Mouse (Mus musculus) MEL (cell line): Measurements from ENCODE around the gene Ift52. TPM values are rescaled to one million over a fixed set of nuclear protein-coding genes. Genes with fewer than 3 reads are reported as not detected.

ENCODE experiments used
- DNase-seq: peaks from one replicate; pipeline ENCODE4 v3.0.0; 2011; ENCODE audit warnings: low read depth, low spot score
- H3K27ac ChIP-seq: 2 replicates; pipeline ENCODE4 v1.5.1; 2012; ENCODE audit warnings: low read depth, mild to moderate bottlenecking, control low read depth, low read length, moderate library complexity; ENCODE audit not compliant: control insufficient read depth
- H3K27me3 ChIP-seq, 2 experiments: fragments of 150-350 bp in 1 of 2; sonication (generic) in 1 of 2; 2 replicates each; pipeline ENCODE4 v1.6.1; 2012; ENCODE audit warnings: low read length in 2 of 2, mild to moderate bottlenecking in 2 of 2, improper control_type of control experiment in 1 of 2, moderate library complexity in 1 of 2; ENCODE audit not compliant: insufficient read depth in 2 of 2, control insufficient read depth in 1 of 2
- H3K36me3 ChIP-seq, 2 experiments: 2 replicates each; pipeline ENCODE4 v1.6.1; 2012 to 2014; ENCODE audit warnings: low read length in 2 of 2, improper control_type of control experiment in 1 of 2, inconsistent platforms in 1 of 2, mild to moderate bottlenecking in 1 of 2; ENCODE audit not compliant: insufficient read depth in 2 of 2, control insufficient read depth in 1 of 2
- H3K4me1 ChIP-seq, 2 experiments: fragments of 150-350 bp in 1 of 2; sonication (generic) in 1 of 2; 2 replicates each; pipeline ENCODE4 v1.6.1; 2012; ENCODE audit warnings: low read length in 2 of 2, improper control_type of control experiment in 1 of 2, mild to moderate bottlenecking in 1 of 2; ENCODE audit not compliant: insufficient read depth in 2 of 2, control insufficient read depth in 1 of 2
- H3K4me3 ChIP-seq, 2 experiments: fragments of 150-350 bp in 1 of 2; sonication (generic) in 1 of 2; 2 replicates each; pipeline ENCODE4 v1.5.1; 2012; ENCODE audit warnings: low read depth in 2 of 2, low read length in 2 of 2, mild to moderate bottlenecking in 2 of 2, moderate library complexity in 2 of 2, control low read depth in 1 of 2, improper control_type of control experiment in 1 of 2; ENCODE audit not compliant: control insufficient read depth in 1 of 2, insufficient read depth in 1 of 2
- H3K79me2 ChIP-seq: 2 replicates; pipeline ENCODE4 v1.6.1; 2012; ENCODE audit warnings: mild to moderate bottlenecking, low read length, moderate library complexity; ENCODE audit not compliant: control insufficient read depth, poor library complexity, insufficient read depth
- H3K9ac ChIP-seq: 2 replicates; pipeline ENCODE4 v1.6.1; 2012; ENCODE audit warnings: low read depth, mild to moderate bottlenecking, control low read depth, low read length, moderate library complexity; ENCODE audit not compliant: control insufficient read depth, poor library complexity, severe bottlenecking
- H3K9me3 ChIP-seq: fragments of 150-350 bp; sonication (generic); replicated peaks from 2 replicates; pipeline ENCODE4 v1.6.1; 2012; ENCODE audit warnings: mild to moderate bottlenecking, low read length, improper control_type of control experiment, moderate library complexity; ENCODE audit not compliant: insufficient read depth
- BHLHE40 ChIP-seq: IDR thresholded peaks from 2 replicates; pipeline ENCODE4 v1.6.1; 2012; ENCODE audit warnings: low read depth, mild to moderate bottlenecking, inconsistent platforms, low read length, improper control_type of control experiment, borderline replicate concordance
- CHD1 ChIP-seq: IDR thresholded peaks from 2 replicates; pipeline ENCODE4 v1.6.1; 2012; ENCODE audit warnings: low read depth, mild to moderate bottlenecking, inconsistent platforms, low read length, improper control_type of control experiment
- CHD2 ChIP-seq: IDR thresholded peaks from 2 replicates; pipeline ENCODE4 v1.6.1; 2011; ENCODE audit warnings: low read length, improper control_type of control experiment
- EP300 ChIP-seq, 2 experiments: IDR thresholded peaks; 2 replicates each; pipeline ENCODE4 v1.6.1; 2011; ENCODE audit warnings: improper control_type of control experiment in 2 of 2, low read length in 2 of 2, low read depth in 1 of 2, mild to moderate bottlenecking in 1 of 2
- ETS1 ChIP-seq: IDR thresholded peaks from 2 replicates; pipeline ENCODE4 v1.6.1; 2012; ENCODE audit warnings: low read depth, mild to moderate bottlenecking, inconsistent platforms, low read length, improper control_type of control experiment, moderate library complexity
- GABPA ChIP-seq: IDR thresholded peaks from 2 replicates; pipeline ENCODE4 v1.6.1; 2012; ENCODE audit warnings: low read depth, mild to moderate bottlenecking, inconsistent platforms, low read length, improper control_type of control experiment, moderate library complexity
- GATA1 ChIP-seq: IDR thresholded peaks from 2 replicates; pipeline ENCODE4 v1.6.1; 2011; ENCODE audit warnings: low read depth, low read length, improper control_type of control experiment
- MAFK ChIP-seq: IDR thresholded peaks from 2 replicates; pipeline ENCODE4 v1.6.1; 2011; ENCODE audit warnings: low read depth, mild to moderate bottlenecking, low read length, improper control_type of control experiment, borderline replicate concordance
- MAX ChIP-seq: IDR thresholded peaks from 2 replicates; pipeline ENCODE4 v1.6.1; 2011; ENCODE audit warnings: low read length, improper control_type of control experiment
- MAZ ChIP-seq: IDR thresholded peaks from 2 replicates; pipeline ENCODE4 v1.6.1; 2012; ENCODE audit warnings: low read depth, mild to moderate bottlenecking, inconsistent platforms, low read length, improper control_type of control experiment
- MEF2A ChIP-seq: IDR thresholded peaks from 2 replicates; pipeline ENCODE4 v1.6.1; 2014; ENCODE audit warnings: low read depth, mild to moderate bottlenecking, inconsistent platforms, low read length, improper control_type of control experiment; ENCODE audit not compliant: poor library complexity, insufficient replicate concordance, severe bottlenecking; ENCODE audit errors: extremely low read depth
- MXI1 ChIP-seq: IDR thresholded peaks from 2 replicates; pipeline ENCODE4 v1.6.1; 2011; ENCODE audit warnings: mild to moderate bottlenecking, low read depth, low read length, improper control_type of control experiment
- MYC ChIP-seq: IDR thresholded peaks from 2 replicates; pipeline ENCODE4 v1.6.1; 2011; ENCODE audit warnings: low read depth, mild to moderate bottlenecking, low read length, improper control_type of control experiment, moderate library complexity
- NELFE ChIP-seq: IDR thresholded peaks from 2 replicates; pipeline ENCODE4 v1.6.1; 2011; ENCODE audit warnings: low read depth, low read length, improper control_type of control experiment
- NRF1 ChIP-seq: IDR thresholded peaks from 2 replicates; pipeline ENCODE4 v1.6.1; 2014; ENCODE audit warnings: low read depth, mild to moderate bottlenecking, inconsistent platforms, low read length, improper control_type of control experiment, moderate library complexity; ENCODE audit not compliant: poor library complexity, insufficient read depth, severe bottlenecking
- POLR2A ChIP-seq, 2 experiments: IDR thresholded peaks; 2 replicates each; pipeline ENCODE4 v1.6.1; 2011 to 2012; ENCODE audit warnings: low read length in 2 of 2, mild to moderate bottlenecking in 2 of 2, control low read depth in 1 of 2, improper control_type of control experiment in 1 of 2, low read depth in 1 of 2, moderate library complexity in 1 of 2; ENCODE audit not compliant: control insufficient read depth in 1 of 2, insufficient read depth in 1 of 2, poor library complexity in 1 of 2
- POLR2AphosphoS2 ChIP-seq: IDR thresholded peaks from 2 replicates; pipeline ENCODE4 v1.6.1; 2011; ENCODE audit warnings: low read length, improper control_type of control experiment
- POLR2AphosphoS5 ChIP-seq: IDR thresholded peaks from 2 replicates; pipeline ENCODE4 v1.6.1; 2012; ENCODE audit warnings: low read depth, borderline replicate concordance, mild to moderate bottlenecking, inconsistent platforms, low read length, moderate library complexity, mixed read lengths
- RAD21 ChIP-seq: IDR thresholded peaks from 2 replicates; pipeline ENCODE4 v1.6.1; 2011; ENCODE audit warnings: mild to moderate bottlenecking, low read depth, low read length, improper control_type of control experiment
- RCOR1 ChIP-seq: IDR thresholded peaks from 2 replicates; pipeline ENCODE4 v1.6.1; 2012; ENCODE audit warnings: low read depth, mild to moderate bottlenecking, inconsistent platforms, low read length, improper control_type of control experiment
- SIN3A ChIP-seq: IDR thresholded peaks from 2 replicates; pipeline ENCODE4 v1.6.1; 2012; ENCODE audit warnings: low read length, improper control_type of control experiment, inconsistent platforms
- TAL1 ChIP-seq: IDR thresholded peaks from 2 replicates; pipeline ENCODE4 v1.6.1; 2012; ENCODE audit warnings: mild to moderate bottlenecking, inconsistent platforms, low read length, moderate library complexity, mixed read lengths
- TBP ChIP-seq: IDR thresholded peaks from 2 replicates; pipeline ENCODE4 v1.8.0; 2011; ENCODE audit warnings: low read depth, low read length, improper control_type of control experiment
- TCF12 ChIP-seq: IDR thresholded peaks from 2 replicates; pipeline ENCODE4 v1.6.1; 2014; ENCODE audit warnings: low read depth, mild to moderate bottlenecking, inconsistent platforms, low read length, improper control_type of control experiment, moderate library complexity
- USF1 ChIP-seq: IDR thresholded peaks from 2 replicates; pipeline ENCODE4 v1.6.1; 2014; ENCODE audit warnings: low read depth, mild to moderate bottlenecking, inconsistent platforms, low read length, improper control_type of control experiment, moderate library complexity
- ZC3H11A ChIP-seq: IDR thresholded peaks from 2 replicates; pipeline ENCODE4 v1.6.1; 2012; ENCODE audit warnings: low read depth, mild to moderate bottlenecking, inconsistent platforms, low read length, improper control_type of control experiment
- ZKSCAN1 ChIP-seq: IDR thresholded peaks from 2 replicates; pipeline ENCODE4 v1.6.1; 2012; ENCODE audit warnings: low read depth, mild to moderate bottlenecking, inconsistent platforms, low read length, improper control_type of control experiment, moderate library complexity
- ZMIZ1 ChIP-seq: IDR thresholded peaks from 2 replicates; pipeline ENCODE4 v1.6.1; 2012; ENCODE audit warnings: low read depth, mild to moderate bottlenecking, inconsistent platforms, low read length, improper control_type of control experiment, moderate library complexity
- polyA plus RNA-seq, 2 experiments: library from polyadenylated mRNA; stranded (reverse) in 1 of 2; unstranded in 1 of 2; fragments of >175 nt in 1 of 2; fragments of >200 nt in 1 of 2; gene quantifications; 2 replicates each; pipeline versions ENCODE4 v1.2.1 to v1.2.4; 2012; ENCODE audit warnings: low replicate concordance in 2 of 2, low read depth in 1 of 2; ENCODE audit not compliant: insufficient read length in 2 of 2, insufficient read depth in 1 of 2, missing spikeins in 1 of 2
- total RNA-seq: library from RNA; depleted of rRNA; stranded (reverse); fragments of 300-350 nt; gene quantifications from 2 replicates; pipeline ENCODE4 v1.2.3, GENCODE M21; 2012

Gene Ift52
- total and polyA plus RNA-seq, 3 experiments, result 10.9 to 32.7 TPM; not detected in 1

DNA sequence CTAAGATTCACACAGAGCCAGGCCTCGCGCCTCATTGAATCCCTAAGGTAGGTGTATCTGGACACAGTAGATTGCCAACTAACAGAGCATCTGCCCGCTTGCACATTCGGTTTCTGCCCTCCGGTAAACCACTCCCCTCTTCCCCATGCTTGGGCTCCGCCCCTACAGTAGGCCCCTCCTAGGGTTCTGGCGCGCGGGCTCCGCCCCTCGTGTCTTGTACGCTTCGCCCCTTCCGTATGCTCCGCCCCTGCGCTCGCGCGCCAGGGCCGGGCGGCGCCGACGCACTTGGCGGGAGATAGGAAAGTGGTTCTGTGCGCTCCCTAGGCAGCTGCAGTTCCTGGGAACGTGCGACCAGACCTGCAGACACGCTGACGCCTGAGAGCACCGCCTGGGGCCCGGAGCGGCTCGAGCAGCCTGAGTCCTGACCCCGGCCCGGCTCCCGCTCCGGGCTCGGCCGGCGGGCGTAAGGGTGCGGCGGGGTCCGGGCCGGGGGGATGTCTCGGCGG, 37.2 kb downstream of the Ift52 start, which contains the start of gene Mybl2 (continued):
- peak; percentile 75 for TF ChIP-seq NRF1
- no peak for TF ChIP-seq RCOR1
- no peak for TF ChIP-seq MAZ
- peak; percentile 22; the same call in 1 of the 2 replicates for TF ChIP-seq GATA1
- TF ChIP-seq BHLHE40, result no peak
- peak; percentile 87; the same call in 1 of the 2 replicates for TF ChIP-seq SIN3A
- TF ChIP-seq NELFE, result peak; percentile 94
- TF ChIP-seq ZC3H11A, result no peak
- TF ChIP-seq MYC, result no peak; the same call in 1 of the 2 replicates
- TF ChIP-seq TBP, result peak; percentile 83
- TF ChIP-seq TAL1, result peak; percentile 48
- no peak for TF ChIP-seq ZKSCAN1
- TF ChIP-seq POLR2A (IDR thresholded peaks at IDR 0.05; ENCODE audit: control insufficient read depth in 1 of 2, insufficient read depth in 1 of 2, low read depth in 1 of 2, low read length in 2 of 2, poor library complexity in 1 of 2), result peak; percentile 88 to 97
- TF ChIP-seq POLR2AphosphoS5, result no peak
- TF ChIP-seq USF1, result no peak
- no peak for TF ChIP-seq EP300 (IDR thresholded peaks at IDR 0.05; ENCODE audit: low read depth in 1 of 2, low read length in 2 of 2)
- TF ChIP-seq ETS1, result no peak
- TF ChIP-seq RAD21, result no peak
- TF ChIP-seq GABPA, result no peak

DNA sequence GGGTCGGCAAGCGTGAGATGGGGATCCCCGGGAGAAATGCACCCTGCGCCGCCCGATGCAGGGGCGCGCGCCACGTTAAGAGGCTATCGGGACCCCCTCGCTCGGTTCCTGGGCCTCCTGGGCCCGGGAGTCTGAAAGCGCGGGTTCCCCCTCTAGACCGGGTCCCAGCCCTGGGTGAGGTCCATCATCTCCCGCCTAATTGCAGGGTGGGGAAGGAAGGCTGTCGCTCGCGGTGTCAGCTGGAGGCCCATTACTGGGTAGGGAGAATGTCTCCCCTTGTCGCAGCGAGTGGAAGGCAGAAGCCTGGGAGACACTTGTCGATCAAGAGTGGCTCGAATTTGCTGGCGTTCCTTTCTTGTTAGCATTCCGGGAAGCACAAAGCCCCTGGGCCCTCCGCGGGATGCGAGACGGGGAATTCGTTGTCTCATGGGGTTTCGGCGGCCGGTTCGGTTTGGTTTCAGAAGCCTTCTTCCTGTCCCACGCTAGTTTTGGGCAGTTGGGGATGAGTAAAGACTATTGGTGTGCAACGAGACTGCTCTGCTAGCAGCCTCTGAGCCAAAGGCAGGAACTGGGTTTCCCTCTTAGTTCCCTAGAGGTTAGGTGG, 37.8 kb downstream of the Ift52 start:
- peak overlapping the region; percentile 93 for H3K9ac ChIP-seq
- no peaks in the 10 kb centered on the region for H3K9me3 ChIP-seq
- H3K36me3 ChIP-seq, result peaks cover 0 to 17% of the 10 kb centered on the region in 2 experiments; a peak in 2 of 4 replicates
- H3K4me3 ChIP-seq, result peak overlapping the region; percentile 75 to 85
- H3K27ac ChIP-seq, result peak overlapping the region; percentile 46
- DNase-seq, result peak; percentile 64
- TF ChIP-seq CHD1, result peak; percentile 87; the same call in 1 of the 2 replicates
- peak; percentile 17; the same call in 1 of the 2 replicates for TF ChIP-seq MAX
- peak in 1 of 2 experiments; percentile 38; a peak in 1 of 4 replicates for TF ChIP-seq POLR2A (IDR thresholded peaks at IDR 0.05; ENCODE audit: control insufficient read depth in 1 of 2, insufficient read depth in 1 of 2, low read depth in 1 of 2, low read length in 2 of 2, poor library complexity in 1 of 2)
- TF ChIP-seq TCF12, result no peak
- TF ChIP-seq ZMIZ1, result no peak
- 0 out of 2 replicates have a peak, but pooled peaks have one; percentile 28 for TF ChIP-seq BHLHE40
- no peak for TF ChIP-seq POLR2AphosphoS2
- no peak for TF ChIP-seq ZC3H11A
- no peak for TF ChIP-seq CHD2
- TF ChIP-seq MXI1, result 0 out of 2 replicates have a peak, but pooled peaks have one; percentile 1
- 0 out of 4 replicates have a peak, but pooled peaks of 1 of the 2 experiments have one; percentile 5 for TF ChIP-seq EP300 (IDR thresholded peaks at IDR 0.05; ENCODE audit: low read depth in 1 of 2, low read length in 2 of 2)
- peak; percentile 64; the same call in 1 of the 2 replicates for TF ChIP-seq SIN3A
- peak; percentile 7; the same call in 1 of the 2 replicates for TF ChIP-seq MAZ
- TF ChIP-seq MAFK, result no peak
- TF ChIP-seq MEF2A, result no peak
- H3K79me2 ChIP-seq, result peaks cover 50% of the 10 kb centered on the region
- H3K4me1 ChIP-seq, result peaks cover 0 to 16% of the 10 kb centered on the region in 2 experiments; a peak in 2 of 4 replicates
- no peaks in the 10 kb centered on the region for H3K27me3 ChIP-seq
